Mouse (Mus musculus) heart, postnatal 0 days (tissue): Measurements from ENCODE around the gene Frmd8. TPM values are rescaled to one million over a fixed set of nuclear protein-coding genes. Genes with fewer than 3 reads are reported as not detected.

Source experiments
- ATAC-seq: fragments of 200-750 bp; cut with Nextera tagmentation; 2 replicates; pipeline ENCODE4 v1.8.0; 2017; ENCODE audit warnings: low read depth, moderate number of reproducible peaks, moderate library complexity; ENCODE audit not compliant: insufficient read depth
- DNase-seq: peaks from one replicate; pipeline ENCODE4 v3.0.0-alpha.2; 2016; ENCODE audit warnings: low spot score
- H3K27ac ChIP-seq: fragments of 300-500 bp; sonication (generic); 2 replicates; pipeline ENCODE4 v1.5.1; 2014; ENCODE audit warnings: low read depth, mild to moderate bottlenecking
- H3K27me3 ChIP-seq: fragments of 300-500 bp; sonication (generic); 2 replicates; pipeline ENCODE4 v1.6.1; 2014; ENCODE audit warnings: low read length, mixed read lengths; ENCODE audit not compliant: control insufficient read depth, insufficient read depth
- H3K36me3 ChIP-seq: fragments of 300-500 bp; sonication (generic); replicated peaks from 2 replicates; pipeline ENCODE4 v1.6.1; 2014; ENCODE audit warnings: low read length, mixed read lengths; ENCODE audit not compliant: control insufficient read depth, insufficient read depth
- H3K4me1 ChIP-seq: fragments of 300-500 bp; sonication (generic); 2 replicates; pipeline ENCODE4 v1.6.1; 2014; ENCODE audit warnings: antibody characterized with exemption; ENCODE audit not compliant: control insufficient read depth, insufficient read depth
- H3K4me2 ChIP-seq: fragments of 300-500 bp; sonication (generic); 2 replicates; pipeline ENCODE4 v1.6.1; 2014; ENCODE audit warnings: low read depth, mild to moderate bottlenecking, low read length, moderate library complexity
- H3K4me3 ChIP-seq: fragments of 300-500 bp; sonication (generic); 2 replicates; pipeline ENCODE4 v1.5.1; 2014; ENCODE audit warnings: low read depth, low read length
- H3K9ac ChIP-seq: fragments of 300-500 bp; sonication (generic); replicated peaks from 2 replicates; pipeline ENCODE4 v1.6.1; 2014; ENCODE audit warnings: low read depth, low read length, mixed read lengths
- H3K9me3 ChIP-seq: fragments of 300-500 bp; sonication (generic); replicated peaks from 2 replicates; pipeline ENCODE4 v1.6.1; 2016; ENCODE audit warnings: low read length; ENCODE audit not compliant: control insufficient read depth
- CTCF ChIP-seq: IDR thresholded peaks from 2 replicates; pipeline ENCODE4 v1.5.1; 2016; ENCODE audit warnings: antibody characterized with exemption, control low read depth, low read depth
- EP300 ChIP-seq: IDR thresholded peaks from 2 replicates; pipeline ENCODE4 v1.6.1; 2016; ENCODE audit warnings: antibody characterized with exemption, low read depth
- WGBS: fragments of 180-500 bp; shearing (Covaris S2); extraction: QIAGEN DNeasy Blood & Tissue Kit; methylation state at CpG from one replicate; pipeline ENCODE4 v1.1.7; 2014; 5-methylcytosine and 5-hydroxymethylcytosine counted together
- polyA plus RNA-seq: library from polyadenylated mRNA; unstranded; fragments of >200 nt; fragmentation: Nextera tagmentation; extraction: Ambion mirVana; gene quantifications from 2 replicates; pipeline ENCODE4 v1.2.1, GENCODE M21; 2015
- total RNA-seq: library from RNA; depleted of rRNA; stranded (reverse); fragments of >200 nt; gene quantifications from 2 replicates; pipeline ENCODE4 v1.2.3, GENCODE M21; 2014; ENCODE audit warnings: low replicate concordance

Gene Frmd8
- total and polyA plus RNA-seq, 2 experiments from 2014 or later, result 12.8 to 29.1 TPM

DNA sequence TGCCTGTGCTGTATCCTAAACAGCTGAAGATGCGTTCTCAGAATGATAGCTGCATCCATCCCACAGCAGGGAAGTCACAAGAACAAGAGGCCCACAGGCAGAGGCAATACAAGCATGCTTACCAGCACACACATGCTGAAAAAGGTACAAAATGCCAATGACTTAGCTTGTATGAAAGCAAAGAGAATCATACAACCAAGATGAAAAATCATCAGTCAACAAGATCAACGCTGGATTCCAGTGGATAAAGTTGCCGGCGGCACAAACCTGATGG lies 36.2 kb downstream of the Frmd8 start:
- DNase-seq, result no peak
- Histone ChIP-seq H3K4me1 (peaks cover 67% of the 10 kb centered on the region), H3K27ac (0 out of 2 replicates have a peak overlapping the region, but pooled peaks have one; percentile 18)

DNA sequence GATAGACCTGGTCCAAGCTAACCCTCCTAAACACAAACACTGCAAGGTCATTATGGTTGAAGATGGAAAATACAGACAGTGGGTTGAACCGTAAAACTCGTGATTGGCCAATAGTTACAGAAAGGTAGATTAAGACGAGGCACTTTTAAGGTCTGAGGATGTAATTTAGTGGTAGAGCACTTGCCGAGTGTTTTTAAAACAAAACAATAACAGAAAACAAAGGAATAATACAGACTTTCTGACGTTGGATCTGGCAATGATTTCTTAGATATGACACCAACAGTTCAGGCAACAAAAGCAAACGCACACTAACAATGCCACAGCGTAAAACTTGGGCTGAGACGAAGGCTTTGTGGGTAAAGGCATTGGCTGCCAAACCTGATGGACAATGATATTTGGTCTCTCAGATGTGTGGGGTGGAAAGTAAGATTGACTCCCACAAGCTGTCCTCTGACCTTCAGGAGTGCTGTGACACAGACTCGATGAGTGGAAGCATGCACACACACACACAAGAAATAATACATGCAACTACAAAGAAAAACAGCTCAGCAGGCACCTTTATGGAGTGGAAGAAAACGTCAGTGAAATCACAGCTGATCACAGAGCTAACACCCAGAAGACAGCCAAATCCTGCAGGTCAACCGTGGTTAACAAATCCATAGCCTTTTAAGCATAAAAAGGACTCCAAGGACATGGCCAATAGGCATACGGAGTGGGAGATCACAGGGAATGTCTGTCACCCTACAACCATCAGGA lies 36.8 kb downstream of the Frmd8 start:
- no peak for ATAC-seq
- peak; percentile 5 for DNase-seq
- 78% methylated on average over 12 of the region's 12 CpGs for WGBS
- Histone ChIP-seq H3K4me1 (peaks cover 64% of the 10 kb centered on the region), H3K27me3 (no peaks in the 10 kb centered on the region), H3K9me3 (no peaks in the 10 kb centered on the region), H3K27ac (peak overlapping the region; percentile 76), H3K36me3 (no peaks in the 10 kb centered on the region), H3K9ac (no peak overlapping the region), H3K4me2 (no peak overlapping the region), H3K4me3 (no peak overlapping the region)
- TF ChIP-seq EP300 (no peak), CTCF (no peak)

More for the DNA sequence above, 36.2 kb downstream of the Frmd8 start:
- 94% methylated on average over 4 of the region's 4 CpGs for WGBS
- Histone ChIP-seq H3K36me3 (no peaks in the 10 kb centered on the region), H3K9me3 (no peaks in the 10 kb centered on the region), H3K4me2 (no peak overlapping the region), H3K9ac (no peak overlapping the region), H3K4me3 (no peak overlapping the region), H3K27me3 (no peaks in the 10 kb centered on the region)
- TF ChIP-seq CTCF (no peak), EP300 (no peak)
- ATAC-seq, result no peak

DNA sequence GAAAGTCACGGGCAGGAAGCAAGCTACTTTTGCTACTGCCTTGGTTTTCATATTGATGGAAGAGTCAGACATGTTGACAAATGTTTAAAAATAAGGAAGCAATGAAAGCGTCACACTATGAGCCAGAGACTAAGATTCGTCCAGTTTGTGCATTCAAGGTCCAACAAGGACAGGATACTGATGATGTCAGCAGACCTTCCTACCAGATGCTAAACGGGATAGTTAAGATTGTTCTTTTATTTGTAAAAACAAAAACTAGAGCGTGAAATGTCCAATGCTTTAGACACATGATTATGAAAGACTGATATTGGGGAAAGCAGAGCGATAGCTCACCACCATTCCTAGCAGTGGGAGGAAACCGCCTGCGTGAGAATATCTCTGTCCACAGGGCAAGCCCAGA lies 37.5 kb downstream of the Frmd8 start:
- Histone ChIP-seq H3K27ac (peak overlapping the region; percentile 76), H3K9ac (no peak overlapping the region), H3K36me3 (no peaks in the 10 kb centered on the region), H3K9me3 (no peaks in the 10 kb centered on the region), H3K27me3 (no peaks in the 10 kb centered on the region), H3K4me2 (no peak overlapping the region), H3K4me1 (peaks cover 64% of the 10 kb centered on the region), H3K4me3 (no peak overlapping the region)
- TF ChIP-seq CTCF (no peak), EP300 (no peak)
- no peak for ATAC-seq
- WGBS, result 40% methylated on average over 8 of the region's 8 CpGs
- DNase-seq, result peak; percentile 31

DNA sequence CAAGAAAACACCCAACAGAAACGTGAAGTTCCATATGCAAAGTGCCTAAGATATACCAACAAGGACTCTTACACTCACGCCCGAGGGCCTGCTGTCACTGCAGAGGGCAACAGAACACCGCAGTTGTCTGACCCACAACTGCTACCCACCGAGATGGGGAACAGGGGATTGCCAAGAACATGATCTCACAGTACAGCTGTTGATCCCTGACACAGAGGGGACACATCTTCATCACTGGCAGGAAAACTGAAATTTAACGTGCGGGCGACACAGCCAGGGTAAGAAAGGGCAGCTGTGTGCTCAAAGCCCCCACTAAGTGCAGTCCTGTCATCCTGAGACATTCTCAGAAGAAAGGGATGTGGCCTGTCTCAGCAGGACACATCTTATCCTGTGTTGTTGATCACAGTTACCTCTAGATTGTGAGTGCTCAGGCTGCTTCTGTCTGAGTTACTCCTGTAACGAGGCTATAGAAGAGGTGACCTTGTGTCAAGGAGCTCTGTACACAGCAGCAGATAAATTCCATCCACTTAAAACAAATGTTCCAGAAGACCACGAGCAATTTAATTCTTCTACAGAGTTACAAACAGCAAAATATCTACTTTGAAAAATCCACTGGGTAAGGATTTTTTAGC lies 38.0 kb downstream of the Frmd8 start:
- Histone ChIP-seq H3K27me3 (no peaks in the 10 kb centered on the region), H3K4me3 (no peak overlapping the region), H3K9ac (peak overlapping the region; percentile 10; the same call in 1 of the 2 replicates), H3K36me3 (no peaks in the 10 kb centered on the region), H3K4me1 (peaks cover 62% of the 10 kb centered on the region), H3K4me2 (no peak overlapping the region), H3K9me3 (no peaks in the 10 kb centered on the region), H3K27ac (peak overlapping the region; percentile 76)
- DNase-seq (peak; percentile 59), ATAC-seq (peak; percentile 27; the same call in 1 of the 2 replicates)
- no peak for TF ChIP-seq CTCF
- no peak for TF ChIP-seq EP300
- 52% methylated on average over 10 of the region's 10 CpGs for WGBS

DNA sequence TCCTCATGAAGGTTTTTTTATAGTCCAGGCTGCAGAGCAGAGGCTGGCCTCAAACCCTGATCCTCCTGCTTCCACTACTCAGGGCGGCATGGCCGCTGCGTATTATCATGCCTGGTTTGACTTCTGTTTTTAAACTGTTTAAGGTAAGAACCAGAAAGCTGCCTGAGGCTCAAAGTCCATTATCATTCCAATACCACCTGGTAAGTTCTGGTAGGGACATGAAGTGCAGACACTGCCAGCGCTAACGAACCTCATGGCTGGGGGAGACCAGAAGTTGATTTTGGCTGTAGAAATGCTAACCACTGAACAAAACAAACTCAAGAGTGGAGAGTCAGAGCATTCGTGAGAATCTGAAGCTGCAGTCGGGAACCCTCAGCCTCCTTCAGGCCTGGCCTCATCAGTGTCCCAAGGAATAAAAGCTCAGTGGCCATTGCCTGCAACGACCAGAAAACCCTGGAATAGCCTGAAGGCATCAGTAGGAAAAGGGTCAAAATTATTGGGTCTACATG lies 39.1 kb downstream of the Frmd8 start:
- no peak overlapping the region for H3K9ac ChIP-seq
- no peaks in the 10 kb centered on the region for H3K9me3 ChIP-seq
- H3K27me3 ChIP-seq, result no peaks in the 10 kb centered on the region
- H3K4me3 ChIP-seq, result no peak overlapping the region
- H3K27ac ChIP-seq, result no peak overlapping the region
- no peaks in the 10 kb centered on the region for H3K36me3 ChIP-seq
- H3K4me2 ChIP-seq, result no peak overlapping the region
- 85% methylated on average over 8 of the region's 8 CpGs for WGBS
- ATAC-seq, result no peak
- no peak for TF ChIP-seq EP300
- TF ChIP-seq CTCF, result no peak
- no peak for DNase-seq
- H3K4me1 ChIP-seq, result peaks cover 57% of the 10 kb centered on the region
